Mouse (Mus musculus) stomach, postnatal 0 days (tissue): ENCODE data around the gene Snrnp35. TPM values are rescaled to one million over a fixed set of nuclear protein-coding genes. Genes with fewer than 3 reads are reported as not detected.

Source experiments
- ATAC-seq: fragments of 200-750 bp; cut with Nextera tagmentation; 2 replicates; pipeline ENCODE4 v1.8.0; 2017; ENCODE audit not compliant: low FRiP score, low TSS enrichment
- DNase-seq: peaks from one replicate; pipeline ENCODE4 v3.0.0-alpha.2; 2016; ENCODE audit warnings: low spot score
- H3K27ac ChIP-seq: fragments of 300-500 bp; sonication (generic); replicated peaks from 2 replicates; pipeline ENCODE4 v1.5.1; 2014; ENCODE audit warnings: mild to moderate bottlenecking, control low read depth
- H3K27me3 ChIP-seq: fragments of 300-500 bp; sonication (generic); 2 replicates; pipeline ENCODE4 v1.6.1; 2014; ENCODE audit warnings: low read length; ENCODE audit not compliant: control insufficient read depth, insufficient read depth
- H3K36me3 ChIP-seq: fragments of 300-500 bp; sonication (generic); 2 replicates; pipeline ENCODE4 v1.6.1; 2014; ENCODE audit warnings: low read length, mixed read lengths; ENCODE audit not compliant: control insufficient read depth, insufficient read depth
- H3K4me1 ChIP-seq: fragments of 300-500 bp; sonication (generic); replicated peaks from 2 replicates; pipeline ENCODE4 v1.6.1; 2014; ENCODE audit warnings: antibody characterized with exemption; ENCODE audit not compliant: control insufficient read depth, insufficient read depth
- H3K4me2 ChIP-seq: fragments of 300-500 bp; sonication (generic); replicated peaks from 2 replicates; pipeline ENCODE4 v1.6.1; 2014; ENCODE audit warnings: low read depth, mild to moderate bottlenecking, control low read depth, moderate library complexity
- H3K4me3 ChIP-seq: fragments of 300-500 bp; sonication (generic); 2 replicates; pipeline ENCODE4 v1.5.1; 2014; ENCODE audit warnings: low read depth, low read length, control low read depth
- H3K9ac ChIP-seq: fragments of 300-500 bp; sonication (generic); 2 replicates; pipeline ENCODE4 v1.6.1; 2014; ENCODE audit warnings: mild to moderate bottlenecking, low read length, control low read depth, mixed read lengths
- H3K9me3 ChIP-seq: fragments of 300-500 bp; sonication (generic); 2 replicates; pipeline ENCODE4 v1.6.1; 2016; ENCODE audit warnings: low read length; ENCODE audit not compliant: control insufficient read depth
- CTCF ChIP-seq: IDR thresholded peaks from 2 replicates; pipeline ENCODE4 v1.5.1; 2016; ENCODE audit warnings: antibody characterized with exemption, low read depth, mild to moderate bottlenecking, moderate library complexity
- EP300 ChIP-seq: optimal IDR thresholded peaks from 2 replicates; pipeline ENCODE3; 2016; ENCODE audit warnings: antibody characterized with exemption
- WGBS: fragments of 180-500 bp; shearing (Covaris S2); extraction: QIAGEN DNeasy Blood & Tissue Kit; methylation state at CpG from one replicate; pipeline ENCODE4 v1.1.7; 2014; 5-methylcytosine and 5-hydroxymethylcytosine counted together
- polyA plus RNA-seq: library from polyadenylated mRNA; unstranded; fragments of >200 nt; fragmentation: Nextera tagmentation; extraction: Ambion mirVana; gene quantifications from 2 replicates; pipeline ENCODE4 v1.2.1, GENCODE M21; 2015

Gene Snrnp35
- polyA plus RNA-seq, 1 experiment from 2014 or later: 10.8 TPM

- Histone ChIP-seq H3K9me3 (no peaks in the 10 kb centered on the region), H3K4me2 (no peak overlapping the region), H3K9ac (no peak overlapping the region), H3K4me3 (no peak overlapping the region), H3K4me1 (no peaks in the 10 kb centered on the region), H3K27me3 (no peaks in the 10 kb centered on the region), H3K36me3 (no peaks in the 10 kb centered on the region), H3K27ac (peak overlapping the region; percentile 69)
- TF ChIP-seq CTCF (no peak), EP300 (no peak)
- ATAC-seq: no peak
- WGBS: 57% methylated on average over 2 of the region's 2 CpGs
- DNase-seq: peak; percentile 38
Measured at GRCm38 (mm10) chr5:124442628-124443027, 40.3 kb upstream of the Snrnp35 start.

GRCm38 (mm10) chr5:124444208-124444607 lies 38.7 kb upstream of the Snrnp35 start:
- H3K9ac ChIP-seq: no peak overlapping the region
- ATAC-seq (no peak), DNase-seq (no peak)
- no peak overlapping the region for H3K4me3 ChIP-seq
- peak overlapping the region; percentile 88 for H3K4me2 ChIP-seq
- no peaks in the 10 kb centered on the region for H3K27me3 ChIP-seq
- TF ChIP-seq CTCF: no peak
- H3K9me3 ChIP-seq: no peaks in the 10 kb centered on the region
- H3K27ac ChIP-seq: peak overlapping the region; percentile 96
- no peaks in the 10 kb centered on the region for H3K36me3 ChIP-seq
- H3K4me1 ChIP-seq: no peaks in the 10 kb centered on the region
- WGBS: 78% methylated on average over 3 of the region's 3 CpGs

GRCm38 (mm10) chr5:124444661-124445561 lies 38.0 kb upstream of the Snrnp35 start:
- peak overlapping the region; percentile 87 for H3K9ac ChIP-seq
- ATAC-seq: peak; percentile 68
- H3K9me3 ChIP-seq: no peaks in the 10 kb centered on the region
- TF ChIP-seq EP300 (no peak), CTCF (no peak)
- H3K4me2 ChIP-seq: peak overlapping the region; percentile 88
- H3K36me3 ChIP-seq: 0 out of 2 replicates have a peak, but pooled peaks cover under 1% of the 10 kb centered on the region
- H3K27me3 ChIP-seq: no peaks in the 10 kb centered on the region
- 4% methylated on average over 52 of the region's 66 CpGs for WGBS
- DNase-seq: peak; percentile 80
- H3K4me1 ChIP-seq: no peaks in the 10 kb centered on the region
- peak overlapping the region; percentile 88 for H3K4me3 ChIP-seq
- H3K27ac ChIP-seq: peak overlapping the region; percentile 96

GRCm38 (mm10) chr5:124445621-124446293 lies 37.2 kb upstream of the Snrnp35 start:
- Histone ChIP-seq H3K4me2 (peak overlapping the region; percentile 88), H3K9ac (peak overlapping the region; percentile 87), H3K36me3 (peaks cover 5% of the 10 kb centered on the region; the same call in 1 of the 2 replicates), H3K27ac (peak overlapping the region; percentile 96), H3K27me3 (no peaks in the 10 kb centered on the region), H3K9me3 (no peaks in the 10 kb centered on the region), H3K4me1 (no peaks in the 10 kb centered on the region), H3K4me3 (peak overlapping the region; percentile 88)
- TF ChIP-seq CTCF (no peak), EP300 (no peak)
- WGBS: under 1% methylated on average over 30 of the region's 77 CpGs
- ATAC-seq (peak; percentile 22), DNase-seq (peak; percentile 74)

- Histone ChIP-seq H3K36me3 (peaks cover 5% of the 10 kb centered on the region; the same call in 1 of the 2 replicates), H3K4me2 (peak overlapping the region; percentile 88), H3K27me3 (no peaks in the 10 kb centered on the region), H3K9ac (peak overlapping the region; percentile 87), H3K4me3 (peak overlapping the region; percentile 88), H3K27ac (peak overlapping the region; percentile 96), H3K4me1 (no peaks in the 10 kb centered on the region), H3K9me3 (no peaks in the 10 kb centered on the region)
- no peak for TF ChIP-seq EP300
- peak; percentile 54 for TF ChIP-seq CTCF
- ATAC-seq (peak; percentile 88), DNase-seq (peak; percentile 94)
- 1% methylated on average over 15 of the region's 15 CpGs for WGBS
Measured at GRCm38 (mm10) chr5:124446301-124446881, 36.5 kb upstream of the Snrnp35 start.
